Mouse (Mus musculus): ENCODE data around the gene Olfr1337. TPM values are rescaled to one million over a fixed set of nuclear protein-coding genes. Genes with fewer than 3 reads are reported as not detected.

The Olfr1337 gene
- not detected for polyA plus RNA-seq (2017; shearing (Covaris generic))

DNA sequence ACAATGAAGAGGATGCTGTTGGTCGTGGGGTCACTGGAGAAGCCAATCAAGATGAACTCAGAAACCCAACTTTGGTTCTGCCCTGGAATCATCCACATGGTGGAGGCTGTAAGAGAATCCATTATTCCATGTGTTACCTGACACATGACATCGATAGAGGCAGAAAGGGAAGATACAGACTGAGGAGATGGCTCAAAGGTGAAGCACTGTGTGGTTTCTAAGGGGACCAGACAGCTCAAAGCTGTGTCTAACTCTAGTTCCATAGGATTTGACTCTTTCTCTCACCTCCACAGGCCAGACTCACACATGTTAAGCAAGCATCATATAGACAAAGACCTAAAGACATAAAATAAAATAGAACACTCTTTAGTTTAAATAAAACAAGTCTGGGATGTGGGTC is at the start of gene Olfr1337:
Gene Olfr1337 (minus strand): TSS at position 101 of the 400 bp plus-strand sequence.

DNA sequence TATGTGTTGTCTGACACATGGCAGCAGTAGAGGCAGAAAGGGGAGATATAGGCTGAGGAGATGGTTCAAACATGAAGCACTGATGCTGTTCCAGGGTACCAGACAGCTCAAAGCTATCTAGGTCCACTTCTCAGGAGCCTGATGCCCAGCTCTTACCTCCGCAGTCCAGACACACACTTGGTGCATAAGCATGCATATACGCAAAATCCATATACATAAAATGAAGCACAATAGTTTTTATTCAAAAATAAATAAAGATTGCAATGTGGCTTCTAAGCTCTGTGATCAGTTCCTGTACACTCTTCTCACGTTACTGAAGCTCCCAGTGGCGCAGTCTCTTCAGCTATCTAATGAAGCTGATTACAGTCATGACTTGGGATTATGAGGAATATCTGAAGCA is 27.5 kb upstream of the Olfr1337 start, which contains the start of gene Olfr1335:
Gene Olfr1335 (minus strand): TSS at position 101 of the 400 bp plus-strand sequence.

DNA sequence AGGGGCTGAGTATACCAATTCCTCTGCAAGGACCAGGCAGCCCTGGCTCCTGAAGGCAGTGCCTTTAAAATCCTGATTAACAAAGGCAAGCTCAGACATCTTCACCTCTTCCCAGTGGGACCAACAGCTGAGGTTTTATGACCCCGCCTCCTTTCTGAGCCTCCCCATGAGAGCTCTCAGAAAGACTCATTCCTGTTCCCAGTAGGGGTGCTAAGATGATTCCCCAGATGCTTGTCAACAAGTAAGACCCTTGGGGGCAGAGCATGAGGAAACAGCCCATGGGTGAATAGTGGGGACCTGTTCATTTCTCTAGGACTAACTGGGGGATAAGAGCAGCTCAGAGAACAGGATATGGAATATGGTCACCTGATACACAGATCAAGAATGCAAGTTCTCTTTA is 23.7 kb downstream of the Olfr1337 start, which contains the start of gene Olfr1338:
Gene Olfr1338 (minus strand): TSS at position 101 of the 400 bp plus-strand sequence.

DNA sequence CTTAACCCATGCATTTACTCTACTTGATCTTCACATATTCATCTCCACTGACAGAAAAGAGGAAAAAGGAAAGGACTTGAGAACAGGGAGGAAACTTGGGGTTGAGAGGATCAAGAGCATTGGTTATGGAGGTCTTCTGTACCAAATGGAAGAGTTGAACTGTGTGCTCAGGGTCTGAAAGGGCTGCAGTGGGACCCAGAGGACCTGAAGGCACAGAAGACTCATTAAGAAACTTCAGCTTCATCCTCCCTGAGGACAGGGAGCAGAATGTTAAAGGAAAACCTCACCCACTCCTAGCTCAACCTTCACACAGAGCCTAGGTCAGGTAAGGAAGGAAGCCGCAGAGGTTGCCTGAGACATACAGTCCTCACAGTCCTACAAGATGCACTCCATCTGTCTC is 50.5 kb downstream of the Olfr1337 start, which contains the start of gene Olfr1339:
Gene Olfr1339 (plus strand): TSS at position 301 of the 400 bp plus-strand sequence.

Other genes with a start within 250 kb of the Olfr1337 start
- gene Tmem125, start 238.5 kb downstream of the Olfr1337 start, polyA plus RNA-seq (2017; shearing (Covaris generic)) = 0.19 TPM
- not detected for gene Cfap57, start 161.8 kb downstream of the Olfr1337 start, polyA plus RNA-seq (2017; shearing (Covaris generic))
- gene Ebna1bp2, start 161.8 kb downstream of the Olfr1337 start, polyA plus RNA-seq (2017; shearing (Covaris generic)) = 170 TPM
- gene Olfr62, start 123.6 kb downstream of the Olfr1337 start, polyA plus RNA-seq (2017; shearing (Covaris generic)) = not detected
- not detected for gene Olfr1342, start 89.8 kb downstream of the Olfr1337 start, polyA plus RNA-seq (2017; shearing (Covaris generic))
- gene Olfr1341, start 79.1 kb downstream of the Olfr1337 start, polyA plus RNA-seq (2017; shearing (Covaris generic)) = 0.10 TPM
- gene Olfr1340, start 62.4 kb downstream of the Olfr1337 start, polyA plus RNA-seq (2017; shearing (Covaris generic)) = 0.07 TPM
- gene Olfr1339, start 50.4 kb downstream of the Olfr1337 start, polyA plus RNA-seq (2017; shearing (Covaris generic)) = not detected
- gene Olfr1338, start 23.8 kb downstream of the Olfr1337 start, polyA plus RNA-seq (2017; shearing (Covaris generic)) = not detected
- not detected for gene Olfr1335, start 27.4 kb upstream of the Olfr1337 start, polyA plus RNA-seq (2017; shearing (Covaris generic))
- not detected for gene Olfr1333, start 53.7 kb upstream of the Olfr1337 start, polyA plus RNA-seq (2017; shearing (Covaris generic))
- gene Olfr1331, start 82.1 kb upstream of the Olfr1337 start, polyA plus RNA-seq (2017; shearing (Covaris generic)) = not detected
- not detected for gene Olfr1330, start 106.0 kb upstream of the Olfr1337 start, polyA plus RNA-seq (2017; shearing (Covaris generic))
- gene Olfr1329, start 134.9 kb upstream of the Olfr1337 start, polyA plus RNA-seq (2017; shearing (Covaris generic)) = not detected
- not detected for gene Olfr1328, start 156.0 kb upstream of the Olfr1337 start, polyA plus RNA-seq (2017; shearing (Covaris generic))
- not detected for gene Lao1, start 179.0 kb upstream of the Olfr1337 start, polyA plus RNA-seq (2017; shearing (Covaris generic))